Mouse (Mus musculus) adrenal gland, postnatal 4 days (tissue): ENCODE measurements at regions not wholly inside any gene's neighbourhood (a gene's known extent, or its start where the extent isn't known, plus 50 kb on each side); places are given as distances from the start of the nearest gene placed in this dataset. TPM values are rescaled to one million over a fixed set of nuclear protein-coding genes. Genes with fewer than 3 reads are reported as not detected.
"Not testable (repeated sequence)": the region's sequence is repeated elsewhere in the genome, so short reads cannot be mapped to it uniquely, and the experiment has no call there.

Experiments
- DNase-seq, 2 experiments: peaks; one replicate each; pipeline ENCODE4 v3.0.0; 2021 to 2022; ENCODE audit warnings: low spot score in 2 of 2, mixed read lengths in 2 of 2
- microRNA-seq: library from miRNA; unstranded; fragments of <30 nt; microRNA quantifications from one replicate; pipeline ENCODE4 v1.2.0, GENCODE M21; 2021

DNA sequence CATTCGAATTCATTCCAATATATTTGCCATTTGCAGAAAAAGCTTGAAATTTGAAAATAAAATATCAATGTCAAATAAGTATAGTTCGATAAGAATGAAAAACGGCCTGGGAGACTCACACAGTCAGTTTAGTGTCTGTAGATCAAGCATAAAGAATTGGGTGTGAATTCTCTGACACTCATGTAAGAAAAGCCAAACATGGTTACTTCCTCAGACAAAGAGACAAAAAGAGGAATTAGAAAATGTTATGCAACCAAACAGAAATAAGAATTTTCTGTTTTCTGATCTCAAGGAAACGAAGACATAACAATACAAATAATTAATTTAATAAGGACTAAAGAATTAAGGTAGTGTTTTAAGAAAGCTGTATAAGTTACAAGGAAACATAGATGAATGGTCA is 113.7 kb upstream of the Egfr start:
- no peak for DNase-seq

GRCm38 (mm10) chr11:16649599-16649998 is 102.4 kb upstream of the Egfr start:
- no peak for DNase-seq

DNA sequence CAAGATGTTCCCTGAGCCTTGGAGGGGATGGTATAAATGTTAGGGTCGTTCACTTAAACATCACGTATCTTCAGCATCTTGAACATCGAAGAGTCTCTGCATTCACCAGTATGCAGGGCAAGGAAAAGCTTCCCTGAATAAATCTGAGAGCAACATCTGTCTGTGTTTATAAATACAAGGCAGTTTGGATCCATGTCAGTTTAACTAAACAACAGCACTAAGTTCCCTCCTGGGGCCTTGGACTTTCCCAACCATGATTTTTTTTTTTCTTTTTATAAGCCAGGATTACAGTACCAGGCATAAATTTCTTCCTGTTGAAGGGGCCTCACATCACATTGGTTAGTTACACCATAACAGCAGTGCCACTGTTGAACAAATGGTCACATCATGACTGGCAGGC is 88.2 kb upstream of the Egfr start:
- DNase-seq: no peak

- DNase-seq: no peak
Observed at GRCm38 (mm10) chr11:16669453-16670251, 82.4 kb upstream of the Egfr start.

DNA sequence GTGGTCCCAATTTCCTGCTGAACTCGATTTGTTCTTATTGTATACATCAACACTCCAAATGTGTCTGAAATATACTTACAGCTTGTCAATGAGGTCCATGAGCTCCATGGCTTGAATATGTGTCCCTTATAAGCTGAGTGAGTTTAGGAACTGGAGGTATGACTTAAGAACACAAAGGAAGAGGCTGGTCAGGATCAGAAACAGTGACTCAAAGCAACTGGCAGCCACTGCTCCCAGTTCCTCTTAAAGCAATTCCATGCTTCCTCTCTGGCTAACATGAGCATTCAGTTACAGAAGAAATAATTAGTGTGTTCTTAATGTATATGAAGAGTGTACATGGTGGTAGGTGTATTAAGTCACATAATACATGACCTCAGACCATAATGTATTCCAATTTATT is 81.7 kb upstream of the Egfr start:
- no peak for DNase-seq

DNA sequence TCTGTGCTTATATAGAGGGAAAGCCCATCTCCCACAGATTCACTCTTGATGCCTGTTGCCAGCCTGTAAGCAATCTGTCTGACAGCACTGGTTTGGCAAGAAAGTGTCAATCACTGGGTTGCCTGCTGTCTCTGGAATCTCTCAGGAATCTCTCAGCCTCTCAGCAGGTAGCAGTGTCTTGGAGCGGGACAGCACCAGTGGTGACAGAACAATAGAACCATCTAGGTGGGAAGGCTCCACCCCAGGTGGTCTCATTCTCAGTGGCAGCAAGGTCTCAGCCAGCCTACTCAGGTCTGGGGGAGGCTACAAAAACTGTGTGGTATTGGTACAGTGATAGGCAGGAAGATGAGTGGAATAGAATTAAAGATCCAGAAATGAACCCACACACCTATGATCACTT is 76.1 kb upstream of the Egfr start:
- not testable (repeated sequence) for DNase-seq

DNA sequence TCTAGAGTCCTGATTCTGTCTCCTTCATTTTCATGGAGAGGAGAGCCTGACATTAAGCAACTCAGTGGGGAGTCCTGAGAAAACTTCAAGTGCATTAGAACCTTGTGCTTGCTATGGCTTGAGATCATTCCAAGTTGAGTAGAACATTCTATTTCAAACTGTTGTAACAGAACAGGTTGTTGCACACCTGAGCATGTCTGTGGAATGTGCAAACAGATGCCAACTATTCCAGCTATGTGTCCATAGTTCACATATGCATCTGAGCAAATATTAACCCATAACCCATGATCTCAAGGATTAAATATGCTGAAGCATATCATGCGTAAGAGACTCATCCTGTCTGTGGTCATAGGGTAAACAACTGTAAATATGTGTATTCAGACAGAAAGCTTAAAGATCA is 68.5 kb upstream of the Egfr start:
- DNase-seq: no peak

DNA sequence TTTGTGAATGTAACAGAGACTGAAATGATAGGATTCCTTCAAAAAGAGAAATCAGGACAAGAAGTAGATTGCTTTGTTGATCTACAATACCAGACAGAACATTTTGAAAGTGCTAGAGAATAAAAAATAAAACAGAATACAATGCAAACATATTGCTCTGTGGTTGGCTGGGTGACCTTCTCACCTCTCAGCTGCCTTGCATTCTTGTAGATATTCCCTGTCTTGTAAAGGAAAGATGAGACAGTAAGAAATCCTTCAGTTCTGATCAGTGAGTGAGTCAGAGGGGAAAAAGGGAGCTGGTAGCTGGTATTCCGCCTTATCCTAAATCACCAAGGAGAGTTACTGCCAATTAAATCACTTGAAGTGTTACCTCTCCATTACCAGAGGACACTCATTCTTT is 56.4 kb upstream of the Egfr start:
- DNase-seq: no peak

DNA sequence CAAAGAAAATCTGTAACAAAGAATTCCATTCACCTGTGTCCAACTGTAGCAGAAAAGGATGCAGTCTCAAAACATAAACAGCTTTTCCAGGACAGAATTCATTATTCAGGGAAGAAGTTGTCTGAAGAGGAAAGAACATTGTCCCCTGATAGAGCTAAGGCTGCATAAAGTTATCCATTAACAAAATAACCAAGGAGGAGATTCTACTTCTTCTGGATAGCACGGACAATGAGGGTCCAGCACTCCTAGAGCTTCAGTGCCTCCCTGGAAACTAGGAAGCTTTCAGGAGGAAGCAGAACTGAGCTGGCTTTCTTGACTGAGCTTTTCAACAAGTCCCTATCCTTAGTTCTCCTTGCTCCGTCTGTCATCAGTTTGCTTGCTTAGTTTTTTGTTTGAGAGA is 55.2 kb upstream of the Egfr start:
- DNase-seq: no peak

- no peak for DNase-seq
Observed at GRCm38 (mm10) chr11:16701826-16702225, 50.2 kb upstream of the Egfr start.

Small RNAs in the stretch of these regions (microRNA-seq; reads per million reads assigned to microRNA genes)
- not detected for gene Gm24714
